Mouse (Mus musculus): ENCODE results near the gene Igfbp3. TPM values are rescaled to one million over a fixed set of nuclear protein-coding genes. Genes with fewer than 3 reads are reported as not detected.

Gene Igfbp3
- 7.3 and 7.8 TPM in 2 replicates for polyA plus RNA-seq (2021; fragmentation: Nextera tagmentation)
- long read RNA-seq, experiment 1, transcript Igfbp3-201 (5 exons, 2,421 nt) = major isoform, 63 of 68 reads
- long read RNA-seq, experiment 1, partial matches to known transcripts = 4 of 68 reads
- long read RNA-seq, experiment 1, other reads (novel, unspliced or antisense) = 1 of 68 reads
- long read RNA-seq, experiment 2, transcript Igfbp3-201 (5 exons, 2,421 nt) = major isoform, 7 of 11 reads
- long read RNA-seq, experiment 2, partial matches to known transcripts = 2 of 11 reads
- long read RNA-seq, experiment 2, other reads (novel, unspliced or antisense) = 2 of 11 reads

GRCm38 (mm10) chr11:7213501-7214341, at the start of gene Igfbp3:
TSS of gene Igfbp3 (minus strand) at chr11:7213923.

GRCm38 (mm10) chr11:7197491-7197941, 16.2 kb downstream of the Igfbp3 start, which contains the start of gene Igfbp1:
TSS of gene Igfbp1 (plus strand) at chr11:7197782.

GRCm38 (mm10) chr11:7188469-7188868, 25.3 kb downstream of the Igfbp3 start, which contains the start of gene Gm11985:
TSS of gene Gm11985 (minus strand) at chr11:7188569.

Other genes starting within 250 kb of the Igfbp3 start
- 17.3 and 22.4 TPM in 2 replicates for gene Adcy1, start 150.4 kb downstream of the Igfbp3 start, polyA plus RNA-seq (2021; fragmentation: Nextera tagmentation)
- gene Gm11985, start 25.4 kb downstream of the Igfbp3 start, polyA plus RNA-seq (2021; fragmentation: Nextera tagmentation) = not detected in 2 replicates
- gene Igfbp1, start 16.1 kb downstream of the Igfbp3 start, polyA plus RNA-seq (2021; fragmentation: Nextera tagmentation) = not detected in 2 replicates